Mouse (Mus musculus) cerebellum, adult (tissue): ENCODE measurements at regions not wholly inside any gene's neighbourhood (a gene's known extent, or its start where the extent isn't known, plus 50 kb on each side); places are given as distances from the start of the nearest gene placed in this dataset.

Experiments
- ATAC-seq: cut with Nextera tagmentation; 2 replicates; pipeline ENCODE4 v1.9.2; 2017; ENCODE audit warnings: mild to moderate bottlenecking, moderate library complexity, mixed read lengths; ENCODE audit not compliant: insufficient number of reproducible peaks, low FRiP score, low TSS enrichment

DNA sequence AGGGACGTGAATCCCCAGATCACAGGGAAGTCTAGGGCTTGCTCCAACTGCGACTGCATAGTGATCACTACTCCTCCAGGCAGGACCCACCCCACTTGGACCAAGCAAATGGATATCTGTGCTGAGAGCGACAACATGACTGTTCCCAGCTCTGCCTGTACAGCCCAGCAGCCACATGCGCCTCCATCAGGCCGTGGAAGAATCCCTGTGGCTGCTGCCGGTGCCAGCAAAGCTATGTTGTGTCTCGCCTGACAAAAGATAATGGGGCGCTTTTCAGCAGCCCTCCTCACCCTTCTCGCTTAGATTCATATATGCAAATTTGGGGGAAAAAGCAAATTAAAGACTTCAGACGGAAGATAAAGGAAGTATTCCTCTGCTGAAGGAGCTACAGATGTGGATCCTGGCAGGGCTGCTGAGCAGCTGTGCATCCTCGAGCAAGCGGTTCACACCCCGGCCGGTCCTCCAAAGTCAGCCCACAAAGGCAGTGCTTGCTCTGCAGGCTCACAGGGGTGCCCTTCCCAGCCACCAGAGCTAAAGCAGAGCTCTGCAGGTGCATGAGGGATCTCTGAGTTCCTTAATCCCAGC is 418.5 kb downstream of the Ajap1 start:
- ATAC-seq: no peak

DNA sequence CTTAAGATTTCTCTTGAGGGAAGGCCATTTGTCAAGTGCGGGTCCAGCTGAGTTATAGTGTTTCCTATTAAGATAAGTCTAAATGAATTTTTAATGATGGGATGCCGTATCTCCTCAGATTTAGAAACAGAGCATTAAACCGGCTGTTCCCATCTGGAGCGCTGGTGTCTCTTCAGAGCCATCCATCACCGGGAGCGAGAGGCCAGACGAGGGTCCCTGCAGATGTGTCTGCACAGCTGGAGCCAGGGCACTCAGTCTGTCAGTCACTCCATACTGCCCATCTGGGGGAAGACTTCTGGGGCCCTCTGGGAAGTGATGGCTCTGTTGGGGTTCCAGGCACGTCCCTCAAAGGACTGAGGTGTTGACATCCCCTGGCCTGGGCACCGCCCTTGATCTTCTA is 419.2 kb downstream of the Ajap1 start:
- no peak for ATAC-seq

DNA sequence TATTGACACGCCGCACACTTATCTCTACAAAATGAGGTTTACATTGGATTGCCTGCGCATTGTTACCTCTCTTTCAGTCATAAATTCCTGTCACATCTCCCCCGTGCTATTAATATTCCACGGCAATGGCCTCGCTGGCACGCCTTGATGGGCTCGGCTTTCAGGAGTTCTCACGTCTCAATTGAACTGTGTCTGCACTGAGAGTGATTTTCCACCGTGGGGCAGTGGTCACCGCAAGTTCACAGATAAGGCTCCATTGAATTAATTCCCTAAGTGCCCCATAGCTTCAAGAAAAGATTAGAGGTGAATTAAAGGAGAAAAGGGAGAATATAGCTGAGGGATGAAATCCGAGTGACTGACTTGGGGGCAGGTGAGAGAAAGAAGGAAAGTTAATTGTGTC is 424.5 kb downstream of the Ajap1 start:
- no peak for ATAC-seq

DNA sequence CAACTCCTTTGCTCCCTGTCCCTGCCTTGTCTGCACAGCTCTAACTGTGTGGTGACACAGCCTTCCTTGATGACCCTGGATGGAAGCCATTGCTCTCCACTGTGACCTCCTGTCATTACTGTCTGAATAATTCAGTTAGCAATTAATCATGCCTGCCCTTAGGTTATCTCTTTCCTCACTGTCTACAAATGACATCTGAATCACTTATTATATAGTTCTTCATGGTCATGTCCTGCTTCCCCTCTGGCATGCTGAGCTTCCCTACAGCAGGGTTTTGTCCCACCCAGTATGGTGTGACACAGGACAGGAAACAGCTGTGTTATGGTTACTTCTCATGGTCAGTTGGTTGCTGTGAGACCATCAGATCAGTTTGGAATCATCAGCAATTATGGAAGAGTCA is 458.9 kb downstream of the Ajap1 start:
- ATAC-seq: no peak

DNA sequence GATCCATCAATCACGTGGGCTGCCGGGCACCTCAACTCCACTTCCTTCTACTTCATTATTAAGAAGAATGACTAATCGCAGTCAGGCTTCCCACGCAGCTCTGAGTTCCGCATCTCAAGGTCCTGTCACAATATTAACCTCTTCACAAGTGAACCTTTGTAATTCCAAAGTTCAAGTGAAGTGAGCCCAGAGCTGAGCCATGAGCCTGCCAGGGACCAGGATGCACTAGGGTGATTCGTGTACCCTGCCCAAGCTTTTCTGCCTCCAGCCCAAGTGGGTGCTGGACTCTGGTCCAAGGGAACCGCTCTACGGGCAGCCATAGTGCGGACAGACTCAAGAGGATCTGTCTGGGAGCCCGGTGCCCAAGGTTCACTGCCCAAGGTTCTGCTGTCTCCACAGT is 463.4 kb downstream of the Ajap1 start:
- ATAC-seq: no peak

DNA sequence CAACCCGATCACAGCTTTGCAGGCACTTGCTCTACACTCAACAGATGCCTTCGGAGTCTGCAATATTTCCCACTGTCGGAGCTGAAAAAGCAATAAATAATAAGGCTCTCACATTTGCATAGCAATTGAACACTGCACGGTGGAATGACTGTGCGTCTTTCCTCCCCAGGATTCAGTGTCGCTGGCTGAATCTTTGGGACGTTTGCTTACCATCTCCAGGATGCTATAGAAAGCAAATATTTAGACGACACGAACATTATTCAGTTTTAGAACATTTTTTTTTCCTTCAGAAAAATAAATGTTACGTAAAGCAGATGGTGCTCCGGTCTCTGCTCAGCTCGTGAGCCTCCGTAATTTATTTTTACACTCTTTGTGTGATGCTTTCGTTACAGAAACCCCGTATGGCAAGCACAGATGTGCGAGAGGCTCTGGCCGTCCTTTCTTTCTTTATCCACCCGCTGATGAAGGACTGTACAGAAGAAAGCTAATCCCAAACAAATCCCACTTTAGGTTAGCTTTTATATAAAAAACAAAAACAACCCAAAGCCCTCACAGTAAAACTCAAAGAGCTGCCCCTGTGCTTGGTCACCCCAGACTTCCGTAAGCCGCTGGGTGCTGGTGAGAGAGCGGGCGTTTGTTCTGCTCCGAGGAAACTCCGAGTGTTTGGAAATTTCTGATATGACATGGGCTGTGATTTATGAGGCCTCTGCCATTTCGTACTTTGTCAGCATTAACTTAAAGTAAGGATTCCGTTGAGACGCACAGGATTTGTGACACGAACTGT is 464.3 kb downstream of the Ajap1 start:
- ATAC-seq: no peak

DNA sequence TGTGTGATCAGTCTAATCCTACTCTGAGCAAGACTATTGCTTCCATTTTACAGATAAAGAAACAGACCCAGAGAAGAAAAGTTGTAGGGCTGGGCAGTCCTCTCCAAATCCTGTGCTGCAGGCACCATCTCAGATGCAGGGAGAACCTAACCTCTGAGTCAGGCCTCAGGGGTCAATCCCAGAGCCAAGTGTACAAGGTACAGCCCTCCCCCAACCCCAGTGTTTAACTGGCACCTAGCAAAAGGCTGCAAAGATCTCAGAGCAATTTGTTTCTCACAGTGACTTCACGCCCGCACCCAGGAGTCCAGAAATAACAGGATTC is 464.8 kb downstream of the Ajap1 start:
- no peak for ATAC-seq

DNA sequence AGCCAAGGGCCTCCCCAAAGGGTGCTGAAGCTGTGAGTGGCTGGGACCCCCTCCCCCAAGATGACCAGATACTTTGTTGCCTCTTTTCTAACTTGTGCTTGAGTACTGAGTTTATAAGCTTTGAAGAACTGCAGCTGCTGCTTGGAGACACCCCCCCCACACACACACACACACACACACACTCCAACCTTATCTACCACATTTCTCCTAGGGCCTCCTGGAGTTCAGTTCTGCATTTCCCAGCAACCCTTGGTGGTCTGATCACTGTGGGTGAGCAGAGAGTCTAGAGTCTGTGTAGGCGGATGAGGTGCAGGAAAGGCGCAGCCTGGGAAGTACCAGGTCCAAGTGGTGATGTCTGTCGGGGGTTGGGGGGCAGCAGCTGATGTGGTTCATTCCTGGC is 479.3 kb downstream of the Ajap1 start:
- no peak for ATAC-seq

DNA sequence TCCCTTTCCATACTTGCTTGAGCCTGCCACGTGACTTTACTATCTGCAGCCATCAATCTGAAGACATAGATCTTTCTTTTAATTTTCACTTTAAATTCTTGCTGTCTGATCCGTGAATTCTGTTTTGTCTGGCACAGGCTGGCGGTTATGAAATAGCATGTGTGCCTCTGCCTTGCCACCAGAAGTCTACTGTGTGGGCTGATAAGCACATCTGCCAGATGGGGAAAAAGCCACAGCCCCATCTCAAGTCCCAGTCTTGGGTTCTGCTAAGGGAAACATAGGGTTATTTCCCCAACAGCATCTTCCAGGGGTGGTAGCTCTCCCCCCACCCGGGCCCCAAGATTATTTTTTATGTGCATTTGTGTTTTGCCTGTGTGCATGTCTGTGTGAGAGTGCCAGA is 480.1 kb downstream of the Ajap1 start:
- ATAC-seq: no peak

DNA sequence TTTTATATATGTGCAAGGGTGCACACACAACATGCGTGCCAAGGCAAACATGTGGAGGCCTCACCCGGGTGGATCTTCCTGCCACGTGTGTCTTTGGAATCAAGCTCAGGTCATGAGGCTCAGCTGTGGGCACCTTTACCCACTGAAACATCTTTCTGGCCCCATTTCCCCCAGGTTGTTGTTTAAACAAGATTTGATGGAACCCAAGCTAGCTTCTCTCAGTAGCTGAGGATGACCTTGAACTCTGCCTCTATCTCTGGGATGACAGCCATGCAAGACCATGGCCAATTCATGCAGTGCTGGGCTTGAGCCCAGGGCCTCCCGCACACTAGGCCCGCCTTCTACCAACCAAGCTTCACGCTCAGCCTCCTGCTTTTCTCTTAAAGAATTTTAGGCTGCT is 480.9 kb downstream of the Ajap1 start:
- no peak for ATAC-seq

DNA sequence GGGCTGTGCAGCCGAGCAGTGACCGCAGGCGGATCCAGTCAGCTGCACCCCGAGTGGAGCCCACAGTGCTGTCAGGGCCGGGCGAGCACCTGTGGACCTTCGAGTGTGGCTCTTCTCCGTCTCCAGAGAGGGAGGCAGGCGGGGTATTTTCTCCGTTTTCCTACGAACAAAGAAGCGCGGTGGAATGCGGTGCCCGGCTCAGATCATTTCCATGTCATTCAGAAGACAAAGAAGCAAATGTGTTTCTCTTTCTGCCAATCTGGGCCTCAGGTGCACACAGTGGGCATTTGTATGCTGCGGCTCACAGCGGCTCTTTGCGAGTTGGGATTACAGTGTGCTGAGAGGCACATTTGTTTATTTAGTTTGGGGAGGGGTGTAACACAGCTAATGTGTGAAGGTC is 483.1 kb downstream of the Ajap1 start:
- no peak for ATAC-seq

DNA sequence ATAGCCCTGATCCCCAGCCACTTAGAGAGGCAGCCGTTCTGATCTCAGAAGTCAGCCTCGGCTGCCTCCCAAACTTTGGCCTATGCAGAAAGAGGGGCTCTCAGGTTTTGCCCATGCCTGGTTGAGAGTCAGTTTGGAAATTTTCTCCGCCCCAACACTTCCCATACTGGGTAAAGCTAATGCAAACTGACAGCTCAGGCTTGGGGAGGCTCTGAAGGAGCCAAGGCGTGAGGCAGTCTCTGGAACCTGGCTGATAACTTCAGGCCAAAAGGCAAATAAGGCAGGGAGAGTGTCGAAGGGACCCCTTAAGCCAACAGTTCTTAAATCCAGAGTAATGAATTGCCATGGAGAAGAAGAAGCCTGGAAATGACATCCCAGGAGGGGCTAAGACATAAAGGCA is 485.4 kb downstream of the Ajap1 start:
- no peak for ATAC-seq

DNA sequence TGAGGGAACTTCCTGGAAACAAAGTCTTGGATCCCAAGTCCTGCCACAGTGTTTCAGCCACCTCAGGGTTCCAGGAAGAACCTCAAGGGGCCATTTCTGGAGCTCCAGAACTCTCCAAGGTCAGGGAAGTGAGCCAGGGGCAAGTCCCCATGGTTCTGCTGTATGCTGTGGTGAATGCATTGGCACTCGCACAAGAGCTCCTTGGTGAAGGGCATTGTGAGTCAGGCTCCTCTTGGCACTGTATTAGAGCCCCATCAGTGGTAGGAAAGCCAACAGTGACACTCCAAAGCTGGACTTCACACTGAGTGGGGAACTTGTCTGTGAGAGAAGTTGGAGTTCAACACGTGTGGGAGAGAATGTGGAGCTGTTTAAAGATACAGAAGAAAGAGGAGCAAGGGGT is 486.0 kb downstream of the Ajap1 start:
- no peak for ATAC-seq

DNA sequence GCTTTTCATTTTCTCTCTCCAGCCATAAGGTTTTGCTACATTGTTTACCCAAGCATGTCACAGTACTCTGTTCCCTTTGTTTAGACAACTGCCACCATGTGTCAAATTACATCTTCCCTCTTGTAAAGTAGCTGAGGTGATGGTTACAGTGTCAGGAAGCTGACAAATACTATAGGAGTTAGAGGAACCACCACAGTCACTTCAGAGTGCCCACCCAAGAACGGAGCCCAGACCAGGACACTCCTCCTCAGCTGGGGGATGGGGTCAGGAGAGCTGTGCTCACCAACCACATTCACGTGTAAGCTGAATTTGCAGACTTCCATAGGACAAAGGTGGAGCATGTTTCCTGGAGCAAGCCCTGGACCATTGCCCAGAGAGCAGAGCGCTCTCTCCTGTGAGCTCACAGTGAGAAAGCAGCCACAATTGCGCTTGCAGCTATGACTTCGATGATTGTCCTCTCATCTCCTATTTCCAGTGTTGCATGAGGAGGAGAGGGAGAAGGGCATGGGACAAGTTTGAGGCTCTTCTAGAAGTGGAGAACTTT is 487.5 kb downstream of the Ajap1 start:
- ATAC-seq: no peak

DNA sequence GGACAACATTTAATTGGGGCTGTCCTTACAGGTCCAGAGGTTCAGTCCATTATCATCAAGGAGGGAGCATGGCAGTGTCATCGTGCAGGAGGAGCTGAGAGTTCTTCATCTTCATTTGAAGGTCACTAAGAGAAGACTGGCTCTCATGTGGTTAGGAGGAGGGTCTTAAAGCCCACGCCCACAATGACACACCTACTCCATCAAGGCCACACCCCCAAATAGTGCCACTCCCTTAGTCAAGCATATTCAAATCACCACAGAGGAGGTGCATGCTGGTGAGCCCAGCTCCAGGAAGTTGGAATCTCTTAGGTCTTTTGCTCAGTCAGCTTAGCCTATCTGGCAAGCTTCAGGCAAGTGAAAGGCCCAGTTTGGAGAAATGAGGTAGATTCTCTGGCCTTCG is 488.4 kb downstream of the Ajap1 start:
- ATAC-seq: no peak

DNA sequence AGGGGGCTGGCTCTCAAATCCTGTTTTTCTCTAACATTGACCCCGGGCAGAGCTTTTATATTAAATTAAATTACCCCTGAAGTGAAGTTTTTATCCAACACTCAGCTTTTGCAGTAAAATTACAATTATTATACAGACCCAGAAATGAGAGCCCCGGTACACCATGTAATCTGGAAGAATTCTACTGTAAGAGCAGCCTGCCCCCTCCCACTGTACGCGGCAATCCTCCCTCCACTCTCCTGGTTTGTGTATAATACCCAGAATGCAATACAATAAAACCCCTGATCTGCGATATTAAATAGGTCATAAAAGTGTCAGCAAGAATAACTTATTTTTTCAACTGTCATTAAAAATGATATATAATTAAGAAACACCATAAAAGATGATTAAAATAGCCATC is 492.3 kb downstream of the Ajap1 start:
- ATAC-seq: no peak

DNA sequence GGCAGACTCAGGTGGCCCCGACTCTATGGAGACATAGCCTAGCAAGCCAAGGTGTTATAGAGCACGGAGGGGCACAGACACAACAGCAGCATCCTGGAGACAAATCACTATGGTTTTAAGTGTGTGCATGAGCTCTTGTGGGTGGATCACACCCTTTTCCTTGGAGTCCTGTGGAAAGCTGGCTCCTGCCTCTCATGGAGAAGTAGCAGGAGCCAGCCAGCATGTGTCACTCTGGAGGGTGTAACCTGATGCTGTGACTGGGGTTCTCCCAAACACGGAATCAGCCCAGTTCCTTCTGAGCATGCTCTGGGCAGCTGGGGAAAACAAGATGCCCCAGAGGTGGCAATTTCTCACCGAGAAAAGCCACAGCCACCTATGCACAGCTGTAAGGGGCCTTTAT is 494.9 kb downstream of the Ajap1 start:
- ATAC-seq: no peak

DNA sequence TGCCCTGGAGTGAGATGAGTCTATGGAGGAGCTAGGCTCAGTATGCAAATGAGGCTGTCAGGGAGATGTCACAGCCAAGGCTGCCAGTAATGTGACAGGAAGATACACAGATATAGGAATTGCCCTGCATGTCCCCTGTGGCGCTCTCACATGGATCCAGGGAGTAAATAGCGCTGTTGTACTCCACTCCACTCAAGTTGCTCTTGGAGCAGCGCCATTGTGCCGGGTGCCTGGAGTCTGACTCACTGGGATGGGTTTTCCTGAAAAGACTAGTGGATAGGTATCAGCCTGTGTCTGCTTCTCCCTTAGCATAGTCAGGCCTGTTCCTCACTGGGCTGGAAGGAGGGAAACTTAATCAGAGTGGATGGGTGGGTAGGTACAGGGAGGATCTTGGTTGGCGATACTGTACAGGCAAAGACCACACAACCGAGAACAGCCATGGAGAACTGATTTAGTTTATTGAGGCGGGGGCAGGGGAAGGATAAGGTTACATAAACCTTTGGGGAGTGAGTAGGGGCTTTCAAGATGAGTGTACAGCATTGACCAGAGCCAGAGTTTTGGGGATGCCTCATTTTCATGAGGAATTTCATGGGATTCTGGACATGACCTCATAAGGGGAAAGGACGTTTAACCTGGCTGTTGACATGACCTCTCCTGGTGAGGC is 497.5 kb upstream of the Kcnab2 start:
- no peak for ATAC-seq

DNA sequence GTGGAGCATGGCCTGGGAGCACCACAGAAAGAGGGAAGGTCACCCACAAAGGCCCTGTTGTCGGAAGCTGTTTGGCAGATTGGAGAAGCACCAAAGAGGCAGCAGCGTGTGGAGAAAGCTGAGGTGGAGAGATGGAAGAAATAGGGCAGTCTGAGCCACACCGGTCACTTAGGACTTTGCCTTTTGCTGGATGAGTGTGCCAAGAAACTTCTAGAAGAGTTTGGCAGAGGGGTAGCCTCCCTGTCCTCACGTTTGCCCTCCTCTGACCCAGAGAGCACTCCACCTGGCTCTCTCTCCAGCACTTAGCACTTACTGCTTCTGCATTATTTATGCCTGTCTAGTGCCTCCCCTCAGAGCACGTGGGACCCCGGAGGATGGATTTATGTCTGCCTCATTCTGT is 485.3 kb upstream of the Kcnab2 start:
- no peak for ATAC-seq

DNA sequence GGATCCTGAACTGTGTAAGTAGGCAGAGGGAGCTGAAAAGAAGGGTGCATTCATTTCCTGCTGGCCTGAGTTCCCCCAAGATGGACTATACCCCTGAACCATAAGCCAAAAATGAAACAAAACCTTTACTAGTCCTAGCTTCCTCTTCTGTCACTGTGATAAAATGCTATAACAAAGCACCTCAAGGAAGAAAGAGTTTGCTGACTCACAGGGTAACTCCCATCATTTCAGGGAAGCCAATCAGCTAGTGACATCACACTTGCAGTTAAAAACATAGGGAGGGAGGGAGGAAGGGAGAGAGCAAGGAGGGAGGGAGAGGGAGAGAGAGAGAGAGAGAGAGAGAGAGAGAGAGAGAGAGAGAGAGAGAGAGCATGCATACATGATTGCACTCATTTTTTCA is 484.5 kb upstream of the Kcnab2 start:
- ATAC-seq: no peak

DNA sequence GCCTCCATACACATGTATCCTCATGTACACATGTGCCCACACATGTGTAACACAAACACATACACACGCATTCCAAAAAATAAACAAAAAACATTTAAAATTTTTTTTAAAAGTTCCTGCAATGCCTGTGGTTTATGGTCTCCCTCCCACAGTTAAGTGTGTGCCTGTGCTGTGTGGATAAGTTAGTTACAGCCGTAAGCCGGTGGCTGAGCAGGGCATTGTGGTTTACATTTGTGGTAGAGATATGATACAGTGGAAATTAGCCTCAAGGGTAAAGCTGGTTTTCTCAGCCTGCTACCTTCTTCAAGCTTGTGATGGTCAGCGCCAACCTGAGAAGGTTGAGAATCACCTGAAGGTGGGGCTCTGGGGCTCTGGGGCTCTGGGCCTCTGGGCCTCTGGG is 484.0 kb upstream of the Kcnab2 start:
- ATAC-seq: no peak
